Mouse (Mus musculus) spleen, postnatal 14 days (tissue): ENCODE results near the gene Zdhhc8.
A peak's percentile ranks its signal among the peaks of the same experiment; 100 is the strongest.
"Not testable (repeated sequence)": the region's sequence is repeated elsewhere in the genome, so short reads cannot be mapped to it uniquely, and the experiment has no call there.

ENCODE experiments used
- DNase-seq, 2 experiments: peaks; one replicate each; pipeline ENCODE4 v3.0.0; 2021 to 2022; ENCODE audit warnings: low spot score in 2 of 2

Zdhhc8 gene

DNA sequence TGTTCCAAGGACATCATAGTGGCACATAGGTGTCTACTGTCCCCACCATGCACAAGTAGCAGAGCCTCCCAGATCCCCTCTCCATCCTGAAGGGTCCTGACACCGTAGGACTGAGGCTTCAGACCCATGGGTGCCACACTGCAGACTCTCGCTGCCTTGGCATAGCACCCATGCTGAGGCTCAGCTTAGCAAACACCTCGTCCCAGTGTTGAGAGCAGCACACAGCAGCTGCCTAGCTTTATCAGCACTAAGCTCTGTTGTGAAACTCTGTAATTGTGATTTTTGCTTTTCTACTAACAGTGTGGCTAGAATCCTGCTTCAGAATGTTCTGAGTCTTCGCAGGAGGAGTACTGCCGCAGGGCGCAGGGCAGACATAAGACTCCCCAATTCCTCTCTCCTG lies 37.1 kb downstream of the Zdhhc8 start:
- no peak for DNase-seq

DNA sequence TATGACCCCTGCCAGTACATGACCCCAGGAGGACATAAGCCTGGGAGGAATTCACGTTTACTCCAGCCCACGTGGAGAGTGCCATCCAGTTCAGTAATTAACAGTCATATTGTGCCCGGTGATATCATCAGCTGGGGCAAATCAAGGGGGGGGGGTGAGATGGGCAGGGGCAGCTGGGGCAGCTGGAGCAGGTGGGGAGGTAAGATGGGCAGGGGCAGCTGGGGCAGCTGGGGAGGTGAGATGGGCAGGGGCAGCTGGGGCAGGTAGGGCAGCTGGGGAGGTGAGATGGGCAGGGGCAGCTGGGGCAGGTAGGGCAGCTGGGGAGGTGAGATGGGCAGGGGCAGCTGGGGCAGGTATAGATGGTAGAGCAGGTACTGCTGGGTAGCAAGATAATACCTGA lies 39.4 kb downstream of the Zdhhc8 start:
- DNase-seq = not testable (repeated sequence)

DNA sequence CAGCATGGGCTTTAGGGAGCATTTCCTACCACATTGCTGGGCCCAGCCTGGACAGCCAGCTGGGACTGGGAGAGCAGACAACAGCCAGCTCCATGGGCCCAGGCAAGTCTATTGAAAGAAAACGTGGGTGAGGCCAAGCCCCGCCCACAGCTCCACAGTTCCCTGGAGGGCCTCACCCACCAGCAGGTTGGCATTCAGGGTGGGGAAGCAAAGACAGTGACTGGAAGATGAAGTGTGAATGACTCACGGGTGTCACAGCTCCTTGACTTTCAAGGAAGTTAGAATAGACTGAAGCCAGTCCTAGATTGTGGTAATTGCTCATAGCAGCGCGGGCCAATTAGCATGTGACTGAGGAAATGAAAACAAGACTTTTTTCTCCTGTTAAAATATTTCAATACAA lies 39.9 kb downstream of the Zdhhc8 start:
- no peak for DNase-seq

DNA sequence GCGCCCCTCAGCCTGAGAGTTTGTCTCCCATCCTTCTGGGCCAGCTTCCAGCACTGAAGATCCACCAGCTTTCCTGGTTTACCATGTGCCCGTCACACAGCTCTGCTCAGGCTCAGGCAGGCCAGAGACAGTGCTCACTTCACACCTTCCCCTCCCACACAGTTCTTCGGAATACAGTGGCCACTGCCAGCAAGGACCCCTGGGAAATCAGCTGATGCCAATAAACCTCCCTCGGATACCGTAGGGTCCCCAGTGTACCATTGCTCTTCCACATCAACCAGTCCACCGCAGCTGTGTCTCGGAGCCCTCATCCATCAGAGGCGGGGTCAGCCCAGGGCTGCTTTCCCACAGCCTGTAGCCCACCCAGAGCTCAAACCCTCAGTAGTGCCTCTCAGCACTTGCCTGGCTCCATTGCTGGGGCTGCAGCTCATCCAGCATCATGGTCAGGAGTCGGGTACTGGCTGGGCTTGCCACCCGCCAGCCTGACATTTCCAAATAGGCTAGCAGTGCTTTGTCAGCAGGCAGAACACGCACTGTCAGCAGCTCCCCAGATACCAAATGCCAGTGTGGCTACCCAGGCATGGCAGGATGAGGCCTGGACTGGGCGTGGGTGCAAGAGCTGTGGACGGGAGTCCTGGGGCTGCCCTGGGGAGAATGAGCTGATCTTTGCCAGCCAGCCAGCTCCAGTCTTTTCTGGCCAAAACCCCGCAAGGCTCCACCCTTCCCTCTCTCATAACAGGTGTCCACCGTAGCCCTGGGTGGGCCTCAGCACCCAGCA lies 40.5 kb downstream of the Zdhhc8 start:
- no peak for DNase-seq

DNA sequence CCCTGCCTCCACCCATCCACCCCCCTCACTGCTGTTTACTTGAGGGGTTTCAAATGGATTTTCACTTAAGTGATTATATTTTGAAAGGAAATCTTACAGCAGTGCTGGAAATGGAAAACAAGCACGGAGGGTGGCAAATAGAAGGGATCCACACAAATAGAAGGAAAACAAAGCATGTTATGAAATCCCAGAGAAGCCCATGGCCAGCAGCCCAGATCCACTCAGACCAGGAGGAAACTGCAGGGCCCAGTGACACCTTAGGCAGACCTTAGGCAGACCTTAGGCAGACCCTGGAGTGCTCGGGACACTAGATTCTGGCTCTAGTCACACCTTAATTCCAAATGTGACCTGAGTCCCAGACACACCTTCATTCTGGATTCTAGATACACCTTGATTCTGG lies 43.9 kb downstream of the Zdhhc8 start:
- no peak for DNase-seq

DNA sequence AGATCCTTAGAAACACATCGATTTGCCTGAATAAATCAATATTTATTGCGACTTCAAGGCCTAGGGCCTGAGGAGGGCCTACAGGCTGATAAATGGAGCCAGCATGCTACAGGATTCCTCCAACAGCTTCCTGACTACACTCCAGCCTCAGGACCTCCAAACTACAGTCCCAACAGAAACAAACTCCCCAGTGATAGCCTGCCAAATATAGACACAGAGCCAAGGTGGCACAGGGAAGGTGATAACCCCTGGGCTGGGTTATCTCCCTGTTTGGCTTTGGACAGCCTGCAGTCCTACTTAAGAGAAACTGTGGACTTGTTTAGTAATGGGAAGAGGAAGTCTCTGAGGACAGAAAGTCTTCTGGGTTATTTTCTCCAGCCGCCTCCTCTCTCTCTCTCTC lies 47.7 kb downstream of the Zdhhc8 start:
- no peak for DNase-seq

DNA sequence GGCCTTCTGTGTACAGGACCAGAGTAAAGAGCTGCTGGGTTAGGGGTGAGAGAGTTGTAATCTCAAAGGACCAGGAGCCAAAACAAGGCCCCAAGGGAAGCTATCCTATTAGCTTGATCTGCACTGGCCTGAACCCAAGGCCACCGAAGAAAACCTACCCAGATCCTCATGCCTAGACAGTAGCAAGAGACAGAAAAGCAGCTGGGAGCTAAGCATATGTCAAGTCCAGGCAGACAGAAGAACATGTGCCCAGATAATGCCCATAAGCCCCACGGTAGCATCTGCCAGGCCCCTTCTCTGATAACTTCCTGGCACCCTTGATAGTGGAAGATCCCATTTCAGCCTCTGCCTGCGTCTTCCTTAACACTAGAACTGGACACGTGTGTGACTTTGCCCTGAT lies 48.1 kb downstream of the Zdhhc8 start:
- no peak for DNase-seq

DNA sequence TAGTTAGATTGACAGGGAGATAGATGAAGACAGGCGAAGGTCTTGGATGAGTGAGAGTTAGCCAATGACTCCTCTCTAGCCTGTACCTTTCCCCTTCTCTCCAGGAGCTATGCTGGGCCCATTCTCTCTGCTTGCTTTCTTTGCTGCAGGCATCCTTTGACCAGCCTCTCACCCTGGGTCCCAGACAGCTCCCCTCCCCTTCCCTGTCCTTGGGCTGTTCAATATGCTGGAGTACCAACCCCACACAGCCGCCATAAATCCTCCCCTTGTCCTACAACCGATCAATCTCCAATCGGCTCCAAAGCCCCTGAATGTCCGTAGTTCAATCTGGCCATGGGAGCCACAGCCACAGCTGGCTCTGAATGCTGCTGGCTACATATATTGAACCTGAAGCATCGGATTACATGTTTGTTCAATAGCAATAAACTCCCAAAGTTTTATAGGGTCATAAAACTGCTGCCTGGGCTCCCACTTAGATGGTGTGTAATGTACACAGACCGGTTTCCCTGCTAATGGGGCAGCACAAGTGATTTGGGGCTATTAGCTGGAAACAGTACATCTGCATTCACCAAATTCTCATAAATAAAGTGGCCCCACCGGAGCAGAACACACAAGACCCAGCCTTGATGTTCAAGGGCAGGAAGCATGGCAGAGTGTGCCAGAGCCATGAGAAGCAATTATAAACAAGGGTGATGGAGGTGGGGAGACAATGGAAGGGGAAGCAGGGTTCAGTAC lies 49.1 kb downstream of the Zdhhc8 start:
- DNase-seq = no peak

DNA sequence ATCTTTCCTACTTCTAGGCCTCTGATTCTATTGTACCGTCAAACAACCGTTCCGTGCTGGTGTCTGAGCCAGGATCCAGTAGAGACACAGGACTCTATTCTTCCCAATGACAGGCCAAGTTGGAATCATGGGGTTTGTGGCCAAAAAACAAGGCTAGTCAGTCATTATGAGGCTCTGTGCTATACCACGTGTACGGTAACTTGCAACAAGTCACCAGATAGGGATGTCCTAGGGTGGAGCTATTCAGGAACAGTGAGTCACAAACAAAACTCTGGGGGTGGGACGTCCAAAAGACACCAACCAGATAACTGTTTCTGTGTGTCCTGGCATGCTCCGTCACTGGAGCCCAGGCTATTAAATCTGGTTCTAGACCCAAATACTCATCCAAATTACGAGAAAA lies 52.2 kb downstream of the Zdhhc8 start:
- DNase-seq = no peak

DNA sequence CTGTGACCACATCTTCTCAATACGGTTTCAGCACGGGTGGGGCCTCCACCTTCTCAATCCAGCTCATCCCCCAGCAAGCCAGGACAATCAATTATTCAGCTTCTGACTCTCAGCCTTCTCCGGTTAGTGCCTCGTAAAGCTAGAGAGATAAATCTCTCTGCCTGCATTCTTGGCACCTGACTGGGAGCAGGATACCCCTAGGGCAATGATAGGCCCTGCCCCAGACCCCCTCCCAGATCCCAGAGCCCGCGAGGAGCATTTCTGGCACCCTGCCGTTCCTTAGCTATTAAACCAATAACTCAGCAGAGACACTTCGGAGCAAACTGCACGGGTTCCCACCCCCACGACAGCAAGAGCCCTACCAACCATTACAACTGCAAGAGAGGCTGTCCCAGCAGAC lies 53.5 kb downstream of the Zdhhc8 start:
- DNase-seq = no peak

DNA sequence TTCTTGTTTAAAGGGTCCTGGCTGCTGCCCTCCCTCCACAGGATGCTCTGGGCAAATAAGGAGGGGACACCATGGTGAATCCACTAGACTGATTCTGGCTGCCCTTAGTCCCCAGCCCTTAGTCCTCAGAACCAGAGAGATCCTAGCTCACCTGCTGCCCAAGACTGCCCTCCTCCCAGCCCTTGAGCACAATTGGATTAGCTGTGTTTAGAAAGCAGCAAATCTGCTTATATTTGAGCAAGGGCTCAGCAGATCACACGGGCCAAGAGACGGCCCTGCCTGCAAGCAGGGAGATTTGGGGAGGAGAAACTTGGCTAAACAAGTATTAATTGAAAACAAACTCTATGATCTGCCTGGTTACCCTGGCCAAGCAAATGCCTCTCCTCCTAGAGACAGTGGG lies 55.3 kb downstream of the Zdhhc8 start:
- no peak for DNase-seq

DNA sequence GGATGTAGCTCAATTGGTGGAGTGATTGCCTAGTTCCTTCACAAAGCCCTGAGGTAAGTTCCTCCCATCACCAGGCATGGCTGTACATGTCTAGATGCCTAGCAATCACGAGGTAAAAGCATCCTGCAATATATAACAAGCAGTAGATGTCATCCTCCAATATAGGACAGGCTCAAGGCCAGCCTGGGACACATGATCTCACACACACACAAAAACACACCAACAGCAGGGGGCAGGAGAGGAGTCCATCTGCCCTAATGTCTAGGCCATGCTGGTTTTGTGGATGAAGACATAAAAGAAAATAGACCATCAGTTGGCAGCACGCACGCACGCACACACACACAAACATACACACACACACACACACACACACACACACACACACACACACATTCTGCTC lies 58.2 kb downstream of the Zdhhc8 start:
- DNase-seq = no peak

DNA sequence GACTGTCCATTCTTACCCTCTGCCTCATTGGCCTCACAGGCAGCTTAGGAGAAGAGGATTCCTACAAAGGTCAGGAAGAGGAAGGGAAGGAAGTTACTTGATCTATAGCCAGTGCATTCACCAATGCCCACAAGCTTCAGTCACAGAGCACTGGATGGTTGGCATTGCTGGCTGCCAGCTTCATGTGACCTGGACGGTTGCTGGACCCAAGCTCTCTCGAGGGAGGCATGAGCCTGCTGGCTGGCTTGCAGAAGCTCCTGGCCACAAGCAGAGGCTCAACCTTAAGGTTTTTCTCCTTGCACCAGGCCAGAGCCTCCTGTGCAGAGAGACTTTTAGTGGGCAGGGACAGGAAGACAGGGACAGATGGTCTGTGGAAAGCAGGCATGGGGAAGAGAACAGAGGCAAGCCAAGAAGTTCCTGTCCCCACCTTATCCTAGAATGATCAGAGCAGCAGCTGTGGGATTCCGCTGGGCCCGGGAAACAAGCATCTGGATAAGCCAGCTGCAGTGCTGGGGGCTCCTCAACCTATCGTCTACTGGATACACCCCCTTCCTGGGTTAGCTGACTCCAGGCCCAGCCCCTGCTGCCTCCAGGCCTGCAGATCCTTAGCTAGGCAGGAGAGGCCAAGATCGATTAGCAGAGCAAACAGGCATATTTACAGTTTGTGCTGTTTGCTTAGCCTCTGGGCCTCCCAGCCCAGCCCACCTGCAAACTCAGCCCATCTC lies 59.0 kb downstream of the Zdhhc8 start:
- no peak for DNase-seq

DNA sequence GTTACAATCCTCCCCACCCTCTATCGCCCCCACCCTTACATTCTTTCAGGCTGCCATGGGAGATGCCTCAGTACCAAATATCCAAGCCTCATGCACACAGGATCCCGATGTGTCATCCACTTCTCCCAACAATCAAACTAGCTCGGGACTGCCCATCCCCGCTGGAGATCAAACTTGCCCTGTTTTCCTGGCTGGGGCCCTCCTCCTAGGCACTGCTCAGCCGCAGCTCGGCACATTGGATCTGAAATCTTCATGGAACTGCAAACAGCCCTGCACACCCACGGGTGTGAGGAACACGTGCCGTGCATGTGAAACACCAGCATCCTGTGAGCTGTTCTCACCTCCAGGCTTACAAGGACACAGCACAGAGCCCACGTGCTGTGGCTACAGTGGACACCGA lies 61.1 kb downstream of the Zdhhc8 start:
- DNase-seq = no peak

DNA sequence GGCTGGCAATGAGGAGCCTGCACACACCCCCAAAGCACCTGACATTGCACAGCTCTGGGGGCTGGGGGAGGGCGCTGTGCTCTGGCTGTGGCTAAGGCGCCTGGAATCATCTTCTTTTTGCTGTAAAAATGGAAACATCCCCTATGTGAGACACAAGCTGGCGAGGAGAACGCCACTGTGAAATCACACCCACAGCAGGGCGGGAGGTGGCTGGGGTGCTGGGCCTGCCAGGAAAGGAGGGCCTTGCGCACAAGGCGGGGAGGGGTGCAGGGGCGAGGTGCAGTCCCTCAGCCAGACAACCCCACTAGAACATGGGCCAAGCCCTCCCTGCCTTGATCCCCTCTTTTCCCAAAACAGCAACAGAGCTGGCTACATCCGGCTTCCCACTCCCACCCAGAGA lies 61.7 kb downstream of the Zdhhc8 start:
- DNase-seq = no peak

DNA sequence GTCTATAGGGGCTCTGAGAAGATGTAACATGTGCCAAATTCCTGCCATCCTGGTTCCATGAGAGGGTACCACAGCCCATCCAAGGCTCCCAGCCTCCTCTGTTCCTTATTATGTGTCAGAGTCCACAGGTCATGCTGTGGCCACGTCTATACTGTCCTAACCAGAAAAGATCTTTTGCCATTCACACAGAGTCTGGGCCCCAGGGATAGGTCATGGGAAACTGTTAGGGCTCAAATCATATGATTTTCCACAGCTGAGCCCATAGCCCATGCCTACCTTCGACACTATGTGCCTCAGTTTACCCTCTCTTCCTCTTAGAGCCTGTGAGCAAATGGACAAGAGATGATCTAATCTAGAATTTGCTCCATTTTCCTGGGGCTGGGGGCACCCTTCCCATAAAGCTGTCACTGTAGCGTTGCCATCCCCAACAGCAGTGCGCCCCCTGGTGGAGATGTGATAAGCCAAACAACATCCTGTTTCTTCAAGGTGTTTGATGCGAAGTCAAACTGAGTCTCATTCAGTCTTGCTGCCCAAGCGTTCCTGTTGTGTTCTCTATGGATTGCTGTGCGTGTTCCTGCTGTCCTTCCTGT lies 62.6 kb downstream of the Zdhhc8 start:
- DNase-seq = peak; percentile 45 to 67
